Mouse (Mus musculus): ENCODE data around the gene Mgat4e. TPM values are rescaled to one million over a fixed set of nuclear protein-coding genes. Genes with fewer than 3 reads are reported as not detected.

Mgat4e gene
- polyA plus RNA-seq (2014; fragmentation: Nextera tagmentation; extraction: Ambion mirVana), result not detected in 2 replicates

DNA sequence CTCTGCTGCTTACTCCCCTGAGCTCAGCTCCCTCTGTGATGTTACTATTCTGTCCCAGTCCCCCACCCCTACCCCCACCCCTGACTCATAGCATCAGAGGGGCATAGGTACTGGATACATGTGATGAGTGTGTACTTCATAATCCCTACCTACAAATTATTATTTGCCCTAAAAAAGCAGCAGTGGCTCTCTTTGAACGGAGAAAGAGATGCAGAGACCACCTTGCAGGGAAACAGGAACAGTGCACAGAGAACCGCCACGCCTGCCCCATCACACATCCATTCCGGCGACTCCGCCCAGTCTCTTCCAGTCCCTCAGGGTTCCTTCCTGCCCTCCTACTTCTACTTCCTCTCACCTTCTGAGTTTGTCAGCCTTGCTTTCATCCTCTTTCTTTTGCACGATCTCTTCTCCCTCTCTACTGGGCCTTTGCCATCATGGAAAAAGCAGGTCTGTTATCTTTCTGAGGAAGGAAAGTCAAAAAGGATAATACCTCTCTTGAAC, at the start of gene Mgat4e:
Gene Mgat4e, minus strand, starts transcription at position 51 of the 501 bp plus-strand sequence.
- Histone ChIP-seq H3K27ac (ENCODE audit: low read length) (no peak within 1 kb of the TSS), H3K4me3 (ENCODE audit: low read depth, low read length) (no peak within 1 kb of the TSS), H3K9me3 (ENCODE audit: control insufficient read depth, low read depth, low read length) (no peaks in the 10 kb centered on the region; the same call in 1 of the 2 replicates), H3K27me3 (ENCODE audit: control insufficient read depth, insufficient read depth, low read length) (no peaks in the 10 kb centered on the region), H3K36me3 (ENCODE audit: control insufficient read depth, insufficient read depth, low read length) (no peaks in the 10 kb centered on the region), H3K4me1 (ENCODE audit: control insufficient read depth, insufficient read depth, low read length) (no peaks in the 10 kb centered on the region), H3K9ac (replicated peaks; ENCODE audit: low read depth, low read length) (no peak within 1 kb of the TSS), H3K4me2 (replicated peaks; ENCODE audit: low read depth, low read length) (no peak within 1 kb of the TSS)
- no peak for ATAC-seq (ENCODE audit: insufficient number of reproducible peaks, insufficient read depth, low FRiP score, low read depth)
- 56% methylated on average over 7 of the region's 7 CpGs for WGBS

DNA sequence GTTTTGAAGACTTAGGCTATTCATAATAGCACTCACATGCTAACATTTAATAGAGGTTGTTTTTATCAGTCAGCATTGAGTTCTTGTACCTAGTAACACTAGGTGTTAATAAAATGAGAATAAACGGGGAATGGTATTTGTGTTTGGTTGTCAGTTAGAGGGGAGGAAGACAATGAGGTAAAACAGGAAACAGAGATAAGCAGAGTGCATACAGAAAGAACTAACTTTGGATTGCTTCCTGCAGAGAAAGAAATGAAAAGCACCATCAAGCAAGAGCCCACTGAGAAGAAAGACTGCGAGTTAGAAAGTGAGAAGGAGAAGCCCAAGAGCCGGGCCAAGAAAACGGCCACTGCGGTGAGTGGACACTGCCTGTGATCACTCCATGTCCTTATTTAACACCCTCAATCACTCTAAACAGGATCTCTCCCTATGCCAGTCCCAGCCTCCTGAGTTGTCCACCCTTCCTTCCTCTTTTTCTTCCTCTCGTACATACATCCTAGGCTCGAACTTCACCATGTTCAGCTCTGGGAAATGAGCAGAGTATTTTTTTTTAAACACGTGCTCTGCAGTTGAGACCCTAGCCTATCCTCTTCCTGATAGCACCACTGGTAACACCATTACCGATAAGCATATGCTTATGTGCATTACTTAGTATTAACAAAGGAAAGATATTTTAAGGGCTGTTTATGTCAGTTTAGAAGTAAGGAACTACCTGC, 48.0 kb upstream of the Mgat4e start:
- peaks cover 74% of the 10 kb centered on the region for H3K36me3 ChIP-seq (ENCODE audit: control insufficient read depth, insufficient read depth, low read length)
- H3K9ac ChIP-seq (replicated peaks; ENCODE audit: low read depth, low read length), result no peak overlapping the region
- H3K27me3 ChIP-seq (ENCODE audit: control insufficient read depth, insufficient read depth, low read length), result no peaks in the 10 kb centered on the region
- H3K4me2 ChIP-seq (replicated peaks; ENCODE audit: low read depth, low read length), result no peak overlapping the region
- no peaks in the 10 kb centered on the region for H3K9me3 ChIP-seq (ENCODE audit: control insufficient read depth, low read depth, low read length)
- no peak overlapping the region for H3K27ac ChIP-seq (ENCODE audit: low read length)
- H3K4me1 ChIP-seq (ENCODE audit: control insufficient read depth, insufficient read depth, low read length), result no peaks in the 10 kb centered on the region
- 85% methylated on average over 9 of the region's 9 CpGs for WGBS
- ATAC-seq (ENCODE audit: insufficient number of reproducible peaks, insufficient read depth, low FRiP score, low read depth), result no peak
- no peak overlapping the region for H3K4me3 ChIP-seq (ENCODE audit: low read depth, low read length)

GRCm38 (mm10) chr1:134591773-134592172, 42.3 kb upstream of the Mgat4e start:
- Histone ChIP-seq H3K27me3 (ENCODE audit: control insufficient read depth, insufficient read depth, low read length) (no peaks in the 10 kb centered on the region), H3K4me3 (ENCODE audit: low read depth, low read length) (no peak overlapping the region), H3K36me3 (ENCODE audit: control insufficient read depth, insufficient read depth, low read length) (peaks cover 45% of the 10 kb centered on the region), H3K4me2 (replicated peaks; ENCODE audit: low read depth, low read length) (no peak overlapping the region), H3K27ac (ENCODE audit: low read length) (no peak overlapping the region), H3K9me3 (ENCODE audit: control insufficient read depth, low read depth, low read length) (no peaks in the 10 kb centered on the region), H3K4me1 (ENCODE audit: control insufficient read depth, insufficient read depth, low read length) (no peaks in the 10 kb centered on the region), H3K9ac (replicated peaks; ENCODE audit: low read depth, low read length) (no peak overlapping the region)
- 95% methylated on average over 2 of the region's 2 CpGs for WGBS
- no peak for ATAC-seq (ENCODE audit: insufficient number of reproducible peaks, insufficient read depth, low FRiP score, low read depth)

- no peaks in the 10 kb centered on the region for H3K4me1 ChIP-seq (ENCODE audit: control insufficient read depth, insufficient read depth, low read length)
- H3K9me3 ChIP-seq (ENCODE audit: control insufficient read depth, low read depth, low read length), result no peaks in the 10 kb centered on the region
- no peak overlapping the region for H3K9ac ChIP-seq (replicated peaks; ENCODE audit: low read depth, low read length)
- H3K36me3 ChIP-seq (ENCODE audit: control insufficient read depth, insufficient read depth, low read length), result peaks cover 37% of the 10 kb centered on the region
- no peak overlapping the region for H3K4me3 ChIP-seq (ENCODE audit: low read depth, low read length)
- ATAC-seq (ENCODE audit: insufficient number of reproducible peaks, insufficient read depth, low FRiP score, low read depth), result no peak
- H3K27ac ChIP-seq (ENCODE audit: low read length), result no peak overlapping the region
- H3K27me3 ChIP-seq (ENCODE audit: control insufficient read depth, insufficient read depth, low read length), result no peaks in the 10 kb centered on the region
- H3K4me2 ChIP-seq (replicated peaks; ENCODE audit: low read depth, low read length), result no peak overlapping the region
Measured at GRCm38 (mm10) chr1:134589676-134590075, 40.2 kb upstream of the Mgat4e start.

DNA sequence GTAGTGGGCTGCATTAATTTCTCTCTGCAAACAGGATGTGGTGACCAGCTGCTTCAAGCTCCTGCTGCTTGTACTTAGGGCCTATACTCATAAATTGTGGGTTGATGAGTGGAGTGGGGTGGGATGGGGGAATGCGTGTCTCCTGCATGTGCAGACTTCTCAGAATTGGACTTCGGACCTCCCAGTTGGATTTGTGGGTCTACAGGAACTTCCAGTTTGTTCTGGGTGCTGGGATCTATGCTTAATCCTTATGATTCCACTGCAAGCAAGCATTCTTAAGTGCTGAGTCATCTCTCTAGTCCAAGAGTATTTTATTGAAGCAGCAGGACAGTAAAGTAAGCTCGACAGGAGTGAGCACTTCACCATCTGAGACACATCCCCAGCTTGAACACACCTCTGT, 34.1 kb upstream of the Mgat4e start:
- no peak overlapping the region for H3K4me2 ChIP-seq (replicated peaks; ENCODE audit: low read depth, low read length)
- WGBS, result 42% methylated on average over 3 of the region's 3 CpGs
- ATAC-seq (ENCODE audit: insufficient number of reproducible peaks, insufficient read depth, low FRiP score, low read depth), result no peak
- no peak overlapping the region for H3K9ac ChIP-seq (replicated peaks; ENCODE audit: low read depth, low read length)
- no peaks in the 10 kb centered on the region for H3K9me3 ChIP-seq (ENCODE audit: control insufficient read depth, low read depth, low read length)
- H3K27me3 ChIP-seq (ENCODE audit: control insufficient read depth, insufficient read depth, low read length), result no peaks in the 10 kb centered on the region
- no peak overlapping the region for H3K4me3 ChIP-seq (ENCODE audit: low read depth, low read length)
- H3K4me1 ChIP-seq (ENCODE audit: control insufficient read depth, insufficient read depth, low read length), result peaks cover 9% of the 10 kb centered on the region; the same call in 1 of the 2 replicates
- peak overlapping the region; percentile 36; the same call in 1 of the 2 replicates for H3K27ac ChIP-seq (ENCODE audit: low read length)
- peaks cover 13% of the 10 kb centered on the region for H3K36me3 ChIP-seq (ENCODE audit: control insufficient read depth, insufficient read depth, low read length)

GRCm38 (mm10) chr1:134580796-134581195, 31.3 kb upstream of the Mgat4e start:
- Histone ChIP-seq H3K9me3 (ENCODE audit: control insufficient read depth, low read depth, low read length) (no peaks in the 10 kb centered on the region), H3K4me3 (ENCODE audit: low read depth, low read length) (no peak overlapping the region), H3K4me2 (replicated peaks; ENCODE audit: low read depth, low read length) (no peak overlapping the region), H3K27ac (ENCODE audit: low read length) (no peak overlapping the region), H3K27me3 (ENCODE audit: control insufficient read depth, insufficient read depth, low read length) (no peaks in the 10 kb centered on the region), H3K4me1 (ENCODE audit: control insufficient read depth, insufficient read depth, low read length) (peaks cover 9% of the 10 kb centered on the region; the same call in 1 of the 2 replicates), H3K9ac (replicated peaks; ENCODE audit: low read depth, low read length) (no peak overlapping the region), H3K36me3 (ENCODE audit: control insufficient read depth, insufficient read depth, low read length) (peaks cover 3% of the 10 kb centered on the region; the same call in 1 of the 2 replicates)
- no peak for ATAC-seq (ENCODE audit: insufficient number of reproducible peaks, insufficient read depth, low FRiP score, low read depth)
- 85% methylated on average over 2 of the region's 2 CpGs for WGBS

DNA sequence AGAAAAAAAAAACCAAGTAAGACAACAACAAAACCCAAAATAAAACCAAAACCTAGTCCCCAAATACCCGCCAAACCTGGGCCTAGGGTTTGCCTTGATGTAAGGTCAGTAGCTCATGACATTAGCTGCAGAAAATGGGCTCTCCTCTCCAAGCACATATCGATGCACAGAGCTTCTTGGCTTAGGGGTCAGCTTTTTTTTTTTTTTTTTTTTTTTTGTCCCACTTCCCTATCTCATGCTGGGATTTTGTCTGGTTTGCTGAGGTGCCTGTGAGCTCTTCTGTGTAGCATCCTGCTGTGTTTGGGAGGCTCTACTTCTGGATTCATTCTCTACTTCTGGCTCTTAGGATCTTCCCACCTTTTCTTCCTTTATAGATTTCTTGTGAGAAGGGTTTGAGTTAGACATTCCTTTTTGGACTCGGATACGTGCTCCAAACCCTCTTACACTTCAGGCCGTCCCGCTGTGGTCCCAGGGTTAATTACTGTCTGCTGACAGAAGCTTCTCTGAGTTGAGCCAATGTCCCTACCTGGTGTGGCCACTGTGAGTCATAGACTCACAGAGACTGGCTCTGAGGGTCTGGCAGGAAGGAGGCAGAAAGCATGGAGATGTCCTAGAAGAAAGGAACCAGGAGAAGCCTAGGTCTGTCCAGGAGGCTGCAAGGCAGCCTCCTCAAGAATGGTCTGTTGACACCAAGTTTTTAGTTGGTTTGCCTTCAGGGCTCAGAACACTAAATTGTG, 28.1 kb upstream of the Mgat4e start:
- no peak for ATAC-seq (ENCODE audit: insufficient number of reproducible peaks, insufficient read depth, low FRiP score, low read depth)
- no peak overlapping the region for H3K27ac ChIP-seq (ENCODE audit: low read length)
- H3K4me2 ChIP-seq (replicated peaks; ENCODE audit: low read depth, low read length), result no peak overlapping the region
- no peaks in the 10 kb centered on the region for H3K27me3 ChIP-seq (ENCODE audit: control insufficient read depth, insufficient read depth, low read length)
- H3K9ac ChIP-seq (replicated peaks; ENCODE audit: low read depth, low read length), result no peak overlapping the region
- H3K9me3 ChIP-seq (ENCODE audit: control insufficient read depth, low read depth, low read length), result no peaks in the 10 kb centered on the region
- WGBS, result 89% methylated on average over 6 of the region's 6 CpGs
- H3K36me3 ChIP-seq (ENCODE audit: control insufficient read depth, insufficient read depth, low read length), result no peaks in the 10 kb centered on the region
- no peaks in the 10 kb centered on the region for H3K4me1 ChIP-seq (ENCODE audit: control insufficient read depth, insufficient read depth, low read length)
- no peak overlapping the region for H3K4me3 ChIP-seq (ENCODE audit: low read depth, low read length)

- no peaks in the 10 kb centered on the region for H3K36me3 ChIP-seq (ENCODE audit: control insufficient read depth, insufficient read depth, low read length)
- H3K27me3 ChIP-seq (ENCODE audit: control insufficient read depth, insufficient read depth, low read length), result no peaks in the 10 kb centered on the region
- H3K4me3 ChIP-seq (ENCODE audit: low read depth, low read length), result no peak overlapping the region
- H3K4me1 ChIP-seq (ENCODE audit: control insufficient read depth, insufficient read depth, low read length), result no peaks in the 10 kb centered on the region
- no peaks in the 10 kb centered on the region for H3K9me3 ChIP-seq (ENCODE audit: control insufficient read depth, low read depth, low read length)
- no peak overlapping the region for H3K4me2 ChIP-seq (replicated peaks; ENCODE audit: low read depth, low read length)
- H3K27ac ChIP-seq (ENCODE audit: low read length), result no peak overlapping the region
- no peak overlapping the region for H3K9ac ChIP-seq (replicated peaks; ENCODE audit: low read depth, low read length)
- WGBS, result 68% methylated on average over 5 of the region's 5 CpGs
- no peak for ATAC-seq (ENCODE audit: insufficient number of reproducible peaks, insufficient read depth, low FRiP score, low read depth)
Measured at GRCm38 (mm10) chr1:134573932-134574315, 24.4 kb upstream of the Mgat4e start.

Data from stomach, embryonic 14.5 days (tissue).